Mouse (Mus musculus): ENCODE results near the gene Osgepl1.
"Not testable (repeated sequence)": the region's sequence is repeated elsewhere in the genome, so short reads cannot be mapped to it uniquely, and the experiment has no call there.

Osgepl1 gene

GRCm38 (mm10) chr1:53312989-53313967 is at the start of gene Osgepl1:
Gene Osgepl1, plus strand, starts transcription at chr1:53313624.
- peak; percentile 83 for DNase-seq (ENCODE audit: low read depth, low spot score)

- DNase-seq (ENCODE audit: low read depth, low spot score), result not testable (repeated sequence)
These were observed 48.3 kb upstream of the Osgepl1 start for GRCm38 (mm10) chr1:53264958-53265612.

GRCm38 (mm10) chr1:53269901-53270300 is 43.5 kb upstream of the Osgepl1 start:
- DNase-seq (ENCODE audit: low read depth, low spot score), result no peak

DNA sequence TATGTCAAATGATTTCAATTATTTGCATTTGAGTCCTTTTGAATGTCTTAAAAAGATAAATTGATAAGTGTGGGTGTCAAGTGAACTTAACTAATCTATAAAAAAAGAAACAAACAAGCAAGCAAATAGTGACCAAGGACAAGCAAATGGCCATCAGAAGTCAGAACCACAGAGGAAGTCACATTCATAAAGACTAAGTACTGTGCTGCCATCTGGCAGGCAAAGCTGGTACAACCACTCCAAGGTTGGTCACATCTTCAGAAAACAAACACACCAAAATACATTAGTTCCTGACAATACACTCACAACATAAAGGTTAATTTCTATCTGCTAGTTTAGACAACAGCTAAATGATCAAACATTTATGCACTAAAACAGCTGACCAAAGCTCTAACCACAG is 40.8 kb upstream of the Osgepl1 start:
- DNase-seq (ENCODE audit: low read depth, low spot score), result peak; percentile 19

DNA sequence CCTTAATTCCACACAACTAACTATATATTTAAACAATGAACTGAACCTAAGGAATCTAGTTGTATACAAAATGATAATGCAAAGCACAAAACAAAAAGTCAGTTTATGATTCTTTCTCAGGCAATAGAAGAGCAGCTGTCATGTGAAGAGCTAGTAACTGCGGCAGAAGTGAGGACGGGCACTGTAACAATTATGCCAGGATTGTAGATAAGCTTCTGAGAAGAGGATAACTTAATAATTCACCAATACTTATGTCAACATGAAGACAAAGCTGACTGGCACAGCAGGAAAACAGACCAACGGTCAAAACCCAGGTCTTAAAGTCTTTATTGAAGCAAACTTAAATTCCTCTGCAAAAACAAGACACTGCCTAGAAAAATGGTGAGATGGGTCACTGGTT is 22.2 kb upstream of the Osgepl1 start:
- no peak for DNase-seq (ENCODE audit: low read depth, low spot score)

- DNase-seq (ENCODE audit: low read depth, low spot score), result peak; percentile 96
These were observed 16.6 kb upstream of the Osgepl1 start, which contains the start of the genes Pms1, Ormdl1 and Gm28778 for GRCm38 (mm10) chr1:53296581-53297383. Gene Pms1, minus strand, starts transcription at chr1:53297018. Gene Ormdl1, plus strand, starts transcription at chr1:53297095. Gene Gm28778, plus strand, starts transcription at chr1:53297111.

DNA sequence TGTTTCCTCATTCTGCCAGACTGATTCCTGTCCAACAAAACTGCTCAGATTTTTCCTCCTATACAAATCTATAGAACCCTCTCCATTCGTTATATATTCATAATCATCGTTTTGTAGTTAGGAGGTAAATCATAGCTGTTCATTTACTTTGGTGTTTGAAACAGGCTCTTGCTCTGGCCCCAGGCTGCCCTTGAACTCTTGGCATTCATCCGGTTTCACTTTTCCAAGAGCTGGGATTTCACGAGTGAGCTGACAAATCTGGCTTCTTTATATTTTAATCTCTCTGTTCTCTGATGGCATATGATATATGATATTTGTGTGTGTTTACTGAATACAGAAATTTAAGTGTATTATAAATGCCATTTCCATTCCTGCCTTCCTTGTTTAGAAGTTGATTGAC is 12.9 kb upstream of the Osgepl1 start:
- no peak for DNase-seq (ENCODE audit: low read depth, low spot score)

DNA sequence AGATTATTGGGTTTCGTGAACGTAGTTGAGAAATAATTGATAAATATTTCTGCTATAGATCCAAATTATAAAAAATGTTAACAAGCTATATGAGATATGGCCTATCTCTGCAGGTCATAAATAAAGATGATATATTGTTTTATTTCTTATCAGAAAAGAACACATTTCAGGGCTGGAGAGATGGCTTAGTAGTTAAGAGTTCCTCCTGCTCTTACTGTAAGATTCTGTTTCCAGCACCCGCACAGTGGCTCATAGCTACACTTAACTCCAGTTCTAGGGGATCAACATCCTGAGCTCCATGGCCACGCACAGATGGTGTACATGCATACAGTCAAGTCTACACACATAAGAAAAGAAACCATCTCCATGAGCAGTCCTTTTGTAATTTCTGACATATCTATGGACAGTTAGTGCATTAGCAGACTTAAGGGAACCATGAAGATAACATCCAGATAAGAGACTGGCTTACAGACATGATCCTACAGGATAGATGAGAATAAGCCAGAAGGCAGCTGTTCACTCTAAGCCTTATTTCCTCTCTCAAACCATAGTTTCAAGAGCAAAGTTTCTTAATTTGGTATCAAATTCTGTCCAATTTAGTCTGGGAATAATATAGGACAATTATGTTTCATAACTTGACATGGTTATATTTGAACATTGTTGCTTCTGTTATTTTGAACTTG is 8.4 kb downstream of the Osgepl1 start:
- no peak for DNase-seq (ENCODE audit: low read depth, low spot score)

- DNase-seq (ENCODE audit: low read depth, low spot score), result peak; percentile 7
These were observed 9.8 kb downstream of the Osgepl1 start for GRCm38 (mm10) chr1:53323254-53323653.

DNA sequence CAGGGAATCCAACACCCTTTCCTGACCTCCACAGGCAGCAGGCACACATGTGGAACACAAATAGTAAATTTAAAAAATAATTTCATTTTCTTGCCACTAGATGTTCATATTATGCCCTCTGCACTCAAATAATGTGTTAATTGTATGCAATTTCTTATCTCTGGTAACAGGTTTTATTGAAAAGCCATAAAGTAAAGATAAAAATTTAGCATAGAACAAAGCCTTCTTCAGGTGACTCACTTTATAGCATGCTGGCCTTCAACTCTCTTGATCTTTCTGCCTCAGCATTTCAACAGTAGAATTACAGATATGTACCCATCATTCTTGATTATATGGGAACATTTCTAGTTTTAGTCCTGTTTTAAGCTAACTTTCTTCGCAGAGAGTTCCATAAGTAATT is 10.9 kb downstream of the Osgepl1 start:
- DNase-seq (ENCODE audit: low read depth, low spot score), result no peak

- DNase-seq (ENCODE audit: low read depth, low spot score), result no peak
These were observed 11.5 kb downstream of the Osgepl1 start for GRCm38 (mm10) chr1:53324827-53325494.

GRCm38 (mm10) chr1:53333527-53333926 is 20.1 kb downstream of the Osgepl1 start:
- not testable (repeated sequence) for DNase-seq (ENCODE audit: low read depth, low spot score)

GRCm38 (mm10) chr1:53335465-53335864 is 22.0 kb downstream of the Osgepl1 start:
- no peak for DNase-seq (ENCODE audit: low read depth, low spot score)

GRCm38 (mm10) chr1:53337403-53337802 is 24.0 kb downstream of the Osgepl1 start:
- not testable (repeated sequence) for DNase-seq (ENCODE audit: low read depth, low spot score)

DNA sequence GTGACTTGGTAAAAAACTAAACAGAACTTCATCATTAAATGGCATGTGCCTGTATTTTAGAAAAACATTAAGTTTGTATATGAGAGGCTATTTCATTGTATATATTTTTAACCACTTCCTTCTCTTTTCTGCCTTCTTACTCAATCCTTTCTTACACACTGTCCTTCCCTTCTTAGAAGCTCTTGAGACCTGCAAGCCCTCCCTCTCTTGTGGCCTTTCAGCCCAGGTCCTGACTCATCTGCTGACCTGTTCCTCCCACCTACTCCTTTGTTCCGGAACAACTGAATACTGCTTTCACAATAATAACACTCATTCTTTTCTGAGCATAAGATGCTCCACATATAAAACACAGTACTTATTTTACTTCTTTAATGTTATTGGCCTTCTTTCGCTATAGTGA is 27.6 kb downstream of the Osgepl1 start:
- DNase-seq (ENCODE audit: low read depth, low spot score), result no peak

- peak; percentile 98 for DNase-seq (ENCODE audit: low read depth, low spot score)
These were observed 39.2 kb downstream of the Osgepl1 start, which contains the start of the genes Asdurf, Gm28551 and Asnsd1 for GRCm38 (mm10) chr1:53352327-53353261. Gene Asdurf, minus strand, starts transcription at chr1:53352619. Gene Gm28551, minus strand, starts transcription at chr1:53352667. Gene Asnsd1, minus strand, starts transcription at chr1:53352752.

- DNase-seq (ENCODE audit: low read depth, low spot score), result no peak
These were observed 45.6 kb downstream of the Osgepl1 start for GRCm38 (mm10) chr1:53358988-53359387.
